Mouse (Mus musculus) right cerebral cortex, postnatal 14 days (tissue): Measurements from ENCODE around the gene Stmn3.

ENCODE experiments used
- DNase-seq: peaks from one replicate; pipeline ENCODE4 v3.0.0; 2022

Gene Stmn3

DNA sequence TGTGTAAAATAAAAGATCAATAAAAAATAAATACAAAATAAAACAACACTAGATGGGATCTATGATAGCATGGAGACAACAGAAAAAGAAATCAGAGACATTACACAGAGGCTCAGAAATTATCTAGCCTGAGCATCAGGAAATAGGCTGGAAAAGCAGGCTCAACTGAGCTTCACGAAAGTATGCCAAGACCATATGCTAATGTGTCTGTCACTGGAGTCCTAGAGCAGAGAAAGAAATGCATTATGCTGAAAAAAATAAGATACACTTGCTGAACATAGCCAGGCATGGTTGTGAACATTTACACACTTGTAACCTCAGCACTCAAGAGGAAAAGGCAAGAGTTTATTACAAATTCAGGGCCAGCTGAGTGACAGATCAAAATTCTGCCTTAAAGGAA, 34.3 kb downstream of the Stmn3 start:
- DNase-seq = no peak

DNA sequence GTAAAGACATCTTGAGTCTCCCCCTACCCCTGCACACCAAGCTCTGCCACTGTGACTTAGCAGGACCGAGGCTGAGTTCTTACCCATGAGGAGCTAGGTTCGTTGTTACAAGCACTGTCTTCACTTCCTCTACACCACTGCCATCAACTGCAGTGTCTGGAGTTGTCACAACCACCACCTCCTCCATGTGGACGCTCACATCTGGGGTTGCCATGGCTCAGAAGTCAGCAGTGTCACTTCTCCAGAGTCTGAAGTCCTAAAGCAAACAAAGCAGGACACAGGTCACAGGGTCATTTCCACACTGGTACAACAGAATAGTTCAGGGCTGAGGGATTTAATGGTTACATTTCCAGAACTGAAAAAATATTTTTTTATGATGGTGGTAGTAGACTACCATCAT, 36.4 kb downstream of the Stmn3 start:
- DNase-seq = no peak

DNA sequence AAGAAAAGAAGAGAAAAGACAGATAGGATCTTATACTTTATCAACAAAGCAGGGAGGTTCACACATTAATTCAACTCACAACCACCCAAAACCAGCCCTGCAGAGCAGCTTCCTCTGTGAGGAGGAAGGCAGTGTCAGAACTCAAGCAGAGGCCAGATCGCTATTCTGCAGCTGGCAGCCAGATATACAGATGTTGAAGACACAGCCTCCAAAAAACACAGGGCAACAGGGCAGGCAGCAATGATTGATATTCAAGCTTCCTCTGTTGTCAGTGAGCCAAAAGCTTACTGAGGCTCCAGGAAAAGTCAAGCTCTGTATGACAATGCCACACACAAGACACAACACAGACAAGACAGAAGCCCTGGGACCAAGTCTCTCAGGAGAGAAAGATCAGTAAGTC, 37.5 kb downstream of the Stmn3 start:
- DNase-seq = no peak

DNA sequence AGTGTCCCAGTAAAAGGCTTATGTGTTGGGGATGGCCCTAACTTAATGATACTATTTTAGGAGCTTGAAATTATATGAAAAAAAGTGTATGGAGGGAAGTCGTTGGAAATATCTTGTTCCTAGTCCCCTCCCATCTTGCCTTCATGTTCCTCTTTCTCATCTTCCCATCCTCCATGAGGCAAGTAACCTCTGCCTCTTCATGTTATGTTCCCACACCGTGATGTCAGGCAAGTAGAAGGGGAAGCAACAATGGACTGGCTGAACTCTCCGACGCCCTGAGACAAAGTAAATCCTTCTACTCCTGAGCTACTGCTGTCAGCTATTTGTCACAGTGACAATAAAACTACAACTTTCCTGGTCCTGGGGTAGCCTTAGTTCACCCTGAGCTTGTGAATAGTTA, 39.7 kb downstream of the Stmn3 start:
- no peak for DNase-seq

DNA sequence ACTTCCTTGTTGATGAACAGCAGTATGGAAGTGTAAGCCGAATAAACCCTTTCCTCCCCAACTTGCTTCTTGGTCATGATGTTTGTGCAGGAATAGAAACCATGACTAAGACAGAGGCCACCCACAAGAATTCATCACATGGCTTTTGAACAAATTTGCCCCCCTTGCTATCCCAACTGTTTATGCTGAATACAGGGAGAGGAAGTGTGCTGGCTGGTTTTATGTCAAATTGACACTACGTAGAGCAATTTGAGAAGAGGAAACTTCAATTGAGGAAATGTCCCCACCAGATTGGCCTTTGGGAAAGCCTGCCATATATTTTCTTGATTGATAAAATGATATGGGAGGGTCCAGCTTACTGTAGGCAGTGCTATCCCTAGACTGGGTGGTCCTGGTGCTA, 40.5 kb downstream of the Stmn3 start:
- no peak for DNase-seq

DNA sequence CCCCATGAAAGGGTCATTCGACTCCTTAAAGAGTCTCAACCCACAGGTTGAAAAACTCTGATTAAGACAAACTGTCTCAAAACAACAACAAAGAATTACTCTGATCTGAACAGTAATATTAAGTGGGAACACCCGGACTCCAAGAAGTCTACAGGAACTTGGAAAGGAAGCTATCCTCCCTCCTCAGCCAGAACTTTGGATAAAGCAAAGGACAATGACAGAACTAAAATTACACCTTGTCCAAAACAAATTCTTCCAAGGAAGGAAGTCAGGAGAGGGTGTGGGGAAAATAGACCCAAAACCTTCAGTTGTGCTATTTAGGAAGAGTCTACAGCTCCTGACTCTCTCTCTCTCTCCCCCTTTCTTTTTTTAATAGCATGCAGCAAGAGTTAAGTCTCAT, 42.2 kb downstream of the Stmn3 start:
- no peak for DNase-seq

DNA sequence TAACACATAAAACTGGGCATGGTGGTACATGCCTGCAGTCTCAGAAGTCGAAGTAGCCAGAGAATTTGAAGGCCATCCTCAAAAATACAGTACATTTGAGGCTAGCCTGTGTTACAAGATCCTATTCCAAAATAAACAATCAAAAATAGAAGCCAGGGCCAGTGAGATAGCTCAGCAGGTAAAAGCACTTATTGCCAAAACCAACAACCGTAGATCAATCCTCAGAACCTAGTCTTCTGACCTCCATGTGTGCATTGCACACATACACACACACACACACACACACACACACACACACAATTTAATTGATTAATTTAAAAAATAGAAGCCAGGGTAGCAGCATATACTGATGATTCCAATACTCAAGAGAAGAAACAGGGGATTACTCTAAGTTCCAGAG, 47.5 kb downstream of the Stmn3 start:
- no peak for DNase-seq
